ENCODE assay signal across 12 mouse cellular contexts in the genomic region with DNA sequence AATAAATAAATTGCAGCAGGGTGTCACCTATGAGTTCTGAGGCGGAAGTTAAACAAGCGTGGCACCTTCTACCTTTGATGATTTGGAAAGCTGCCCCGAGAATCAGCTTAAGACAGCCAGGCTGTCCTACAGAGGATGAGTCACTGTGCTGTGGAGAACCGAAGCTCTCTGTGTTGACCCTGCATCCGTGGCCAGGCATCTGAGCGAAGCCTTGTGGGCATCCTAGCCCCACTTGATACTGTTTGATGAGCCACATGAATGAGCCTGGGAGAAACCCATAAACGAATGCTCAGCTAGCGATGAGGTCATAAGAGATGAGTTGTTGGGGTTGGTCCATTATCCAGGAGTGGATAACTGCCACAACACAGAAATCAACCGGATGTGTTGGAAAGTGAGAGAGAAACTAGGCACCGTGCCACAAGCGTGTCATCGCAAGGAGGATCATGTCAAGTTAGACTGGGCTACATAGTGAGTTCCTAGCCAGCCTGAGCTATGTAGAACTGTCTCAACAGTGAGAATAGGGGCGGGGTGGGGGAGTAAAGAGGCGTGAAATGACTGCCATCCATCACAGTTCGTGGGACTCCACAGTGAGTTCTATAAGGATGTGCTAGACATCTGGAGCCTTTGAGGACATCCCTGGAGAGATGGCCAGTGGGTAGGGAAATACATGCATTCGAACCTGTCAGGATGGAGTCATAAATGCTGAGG. TPM values are rescaled to one million over a fixed set of nuclear protein-coding genes. Genes with fewer than 3 reads are reported as not detected.
A peak's percentile ranks its signal among the peaks of the same experiment; 100 is the strongest.
DNase-seq lines count a peak whose midpoint lies in the region; ATAC-seq and TF ChIP-seq lines count a peak whose summit lies in the region.
"Had no signal": no experiment of that assay in that cellular context is flagged by ENCODE, and none has a peak within 500 bp of the region (broad histone marks: within the 10 kb centered on the region; RNA-seq: fewer than 3 reads in every experiment).

No protein-coding gene starts in this region.

- no peaks in the 10 kb centered on the region for H3K36me3 ChIP-seq in heart, postnatal 0 days (replicated peaks; ENCODE audit: control insufficient read depth, insufficient read depth, low read length)
- no peaks in the 10 kb centered on the region for H3K36me3 ChIP-seq in lung, embryonic 15.5 days
- H3K36me3 ChIP-seq: hindbrain, embryonic 10.5 days had no signal

- H3K4me1 ChIP-seq in heart, postnatal 0 days (ENCODE audit: control insufficient read depth, insufficient read depth): no peaks in the 10 kb centered on the region; the same call in 1 of the 2 replicates
- H3K4me1 ChIP-seq in lung, embryonic 15.5 days: peaks cover 13% of the 10 kb centered on the region

- 79% methylated on average over 16 of the region's 16 CpGs for WGBS in heart, postnatal 0 days
- WGBS in lung, embryonic 15.5 days: 56% methylated on average over 16 of the region's 16 CpGs

- no peaks in the 10 kb centered on the region for H3K9me3 ChIP-seq in heart, postnatal 0 days (replicated peaks; ENCODE audit: control insufficient read depth, low read length)
- no peaks in the 10 kb centered on the region for H3K9me3 ChIP-seq in lung, embryonic 15.5 days
- H3K9me3 ChIP-seq: hindbrain, embryonic 10.5 days had no signal

- H3K9ac ChIP-seq in heart, postnatal 0 days (replicated peaks; ENCODE audit: low read depth, low read length): no peak overlapping the region
- no peak overlapping the region for H3K9ac ChIP-seq in lung, embryonic 15.5 days

- ATAC-seq in heart, postnatal 0 days (ENCODE audit: insufficient read depth, low read depth): peak; percentile 44
- ATAC-seq in lung, embryonic 15.5 days (ENCODE audit: borderline replicate concordance, extremely low read depth, low FRiP score, low TSS enrichment): peak; percentile 85

- no peak overlapping the region for H3K4me3 ChIP-seq in heart, postnatal 0 days (ENCODE audit: low read depth, low read length)
- H3K4me3 ChIP-seq in lung, embryonic 15.5 days: no peak overlapping the region
- no peak overlapping the region for H3K4me3 ChIP-seq in layer of hippocampus, adult 2 months
- H3K4me3 ChIP-seq: erythroblast, embryonic 14.5 days; hindbrain, embryonic 10.5 days had no signal

- TF ChIP-seq CTCF in heart, postnatal 0 days (IDR thresholded peaks at IDR 0.05; ENCODE audit: low read depth): no peak
- no peak for TF ChIP-seq CTCF in layer of hippocampus, adult 2 months (conservative IDR thresholded peaks at IDR 0.05)

- no peak overlapping the region for H3K4me2 ChIP-seq in heart, postnatal 0 days (ENCODE audit: low read depth, low read length)
- H3K4me2 ChIP-seq in lung, embryonic 15.5 days: no peak overlapping the region

- no peaks in the 10 kb centered on the region for H3K27me3 ChIP-seq in heart, postnatal 0 days (ENCODE audit: control insufficient read depth, insufficient read depth, low read length)
- no peaks in the 10 kb centered on the region for H3K27me3 ChIP-seq in lung, embryonic 15.5 days

- TF ChIP-seq EP300 in heart, postnatal 0 days (IDR thresholded peaks at IDR 0.05; ENCODE audit: low read depth): no peak

- DNase-seq in urinary bladder, postnatal 14 days (ENCODE audit: low spot score): peak; percentile 30
- DNase-seq in urinary bladder, adult 2 months (ENCODE audit: low spot score): no peak
- DNase-seq in heart, postnatal 0 days (ENCODE audit: low spot score): no peak
- no peak for DNase-seq in layer of hippocampus, adult 2 months (ENCODE audit: low spot score in 2 of 2)
- no peak for DNase-seq in spleen, adult 12 weeks (ENCODE audit: low spot score)
- no peak for DNase-seq in urinary bladder, adult 18-20 months (ENCODE audit: low spot score in 2 of 2)
- DNase-seq: adrenal gland, postnatal 10 days; layer of hippocampus, adult 9-11 months; right cerebral cortex, postnatal 14 days had no signal

- no peak overlapping the region for H3K27ac ChIP-seq in heart, postnatal 0 days (ENCODE audit: low read depth)
- no peak overlapping the region for H3K27ac ChIP-seq in lung, embryonic 15.5 days
- H3K27ac ChIP-seq in layer of hippocampus, adult 2 months: no peak overlapping the region
- H3K27ac ChIP-seq: hindbrain, embryonic 10.5 days had no signal

RNA-seq across cellular contexts. Expression of gene Cnn3, which starts 30.6 kb away (rescaled TPM):
- polyA plus RNA-seq in urinary bladder, adult 2 months (2012; rRNA removed): 427 and 481 TPM in 2 replicates
- 132 and 166 TPM in 2 replicates for total RNA-seq in heart, postnatal 0 days (2014; rRNA removed; ENCODE audit: low replicate concordance)
- 187 and 190 TPM in 2 replicates for polyA plus RNA-seq in heart, postnatal 0 days (2015; fragmentation: Nextera tagmentation; extraction: Ambion mirVana)
- 627 and 632 TPM in 2 replicates for polyA plus RNA-seq in lung, embryonic 15.5 days (2015; fragmentation: Nextera tagmentation; extraction: Ambion mirVana)
- total RNA-seq in layer of hippocampus, adult 2 months (2021): 100 to 1,000 TPM in 1 of 2 experiments, 10 to 100 TPM in 1; 100.0 to 108 TPM
